Mouse (Mus musculus) G1E (cell line): ENCODE measurements around the gene Spryd3. TPM values are rescaled to one million over a fixed set of nuclear protein-coding genes. Genes with fewer than 3 reads are reported as not detected.

Experiments
- ATAC-seq: 2 replicates; pipeline ENCODE4 v1.8.0; 2016; ENCODE audit warnings: mild to moderate bottlenecking; ENCODE audit not compliant: insufficient number of reproducible peaks, poor library complexity, low FRiP score, severe bottlenecking; ENCODE audit errors: extremely low read depth
- DNase-seq: peaks from one replicate; pipeline ENCODE4 v3.0.0; 2012; ENCODE audit warnings: low spot score
- H3K27me3 ChIP-seq: 2 replicates; pipeline ENCODE4 v1.6.1; 2012; ENCODE audit warnings: mild to moderate bottlenecking, low read length, inconsistent platforms; ENCODE audit not compliant: insufficient read depth
- H3K36me3 ChIP-seq: replicated peaks from 2 replicates; pipeline ENCODE3; 2012; ENCODE audit warnings: mild to moderate bottlenecking, inconsistent platforms
- H3K4me1 ChIP-seq: 2 replicates; pipeline ENCODE4 v1.6.1; 2012; ENCODE audit warnings: low read depth, low read length, inconsistent platforms, mixed read lengths; ENCODE audit not compliant: insufficient read depth
- H3K4me3 ChIP-seq: 2 replicates; pipeline ENCODE4 v1.5.1; 2012; ENCODE audit warnings: low read depth, mild to moderate bottlenecking, inconsistent platforms, low read length, moderate library complexity, mixed read lengths
- H3K9me3 ChIP-seq: replicated peaks from 2 replicates; pipeline ENCODE4 v1.6.1; 2012; ENCODE audit warnings: inconsistent platforms
- CTCF ChIP-seq: IDR thresholded peaks from 2 replicates; pipeline ENCODE4 v1.5.1; 2012; ENCODE audit warnings: low read depth, low read length, inconsistent platforms, mixed read lengths
- GATA1 ChIP-seq: IDR thresholded peaks from 2 replicates; pipeline ENCODE4 v1.6.1; 2012; ENCODE audit warnings: borderline replicate concordance, low read length, inconsistent platforms, mixed read lengths
- GATA2 ChIP-seq: IDR thresholded peaks from 2 replicates; pipeline ENCODE4 v1.6.1; 2012; ENCODE audit warnings: low read depth, low read length, inconsistent platforms, borderline replicate concordance
- POLR2AphosphoS5 ChIP-seq: IDR thresholded peaks from 2 replicates; pipeline ENCODE4 v1.6.1; 2012; ENCODE audit warnings: low read depth, low read length, inconsistent platforms; ENCODE audit not compliant: insufficient replicate concordance
- TAL1 ChIP-seq: conservative IDR thresholded peaks from 2 replicates; pipeline ENCODE4 v1.6.1; 2012; ENCODE audit warnings: low read depth, low read length, inconsistent platforms, mixed read lengths
- polyA plus RNA-seq: library from polyadenylated mRNA; stranded (reverse); fragments of >175 nt; gene quantifications from 2 replicates; pipeline ENCODE4 v1.2.3, GENCODE M21; 2012
- total RNA-seq, 2 experiments: library from RNA; stranded (forward) in 1 of 2; stranded (reverse) in 1 of 2; fragments of 200-1000 nt in 1 of 2; fragments of >200 nt in 1 of 2; fragmentation: Nextera tagmentation in 1 of 2; gene quantifications; 2 replicates each; pipeline ENCODE4 v1.2.3; 2014 to 2017

The Spryd3 gene
- total and polyA plus RNA-seq, 3 experiments: 7.1 to 14.9 (median 12.1) TPM

DNA sequence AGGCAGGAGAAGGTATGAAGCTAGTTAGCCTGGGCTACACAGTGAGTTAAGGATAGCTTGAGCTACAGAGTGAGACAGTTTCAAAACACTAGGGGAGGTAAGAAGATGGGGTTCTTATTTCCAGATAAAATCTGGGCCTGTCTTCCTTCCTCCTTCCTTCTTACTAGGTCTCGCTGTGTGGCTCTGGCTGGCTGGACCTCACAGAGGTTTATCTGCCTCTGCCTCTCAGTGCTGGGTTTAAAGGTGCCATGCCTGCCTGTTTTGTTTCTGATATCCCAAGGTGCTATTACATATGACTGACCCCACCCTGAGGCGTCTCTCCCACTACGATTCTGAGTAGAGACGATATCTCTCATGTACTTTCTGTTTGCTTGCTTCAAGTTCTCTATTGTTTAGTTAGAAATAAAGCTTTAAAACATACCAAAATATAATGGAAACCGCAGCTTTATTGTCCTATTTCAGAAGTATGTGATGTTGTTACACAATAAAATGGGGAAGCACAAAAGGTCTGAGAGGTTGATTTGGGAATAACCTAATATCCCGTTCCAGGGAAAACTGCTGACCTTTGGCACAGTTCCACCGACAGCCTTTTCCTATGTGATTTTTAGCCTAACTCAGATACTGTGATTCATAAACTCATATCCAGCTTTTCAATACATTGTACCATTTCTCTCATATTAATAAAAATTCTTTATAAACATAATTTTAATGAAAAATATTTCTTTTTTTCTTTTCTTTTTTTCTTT is 40.7 kb upstream of the Spryd3 start:
- Histone ChIP-seq H3K4me3 (no peak overlapping the region), H3K9me3 (no peaks in the 10 kb centered on the region), H3K27me3 (peaks cover 11% of the 10 kb centered on the region; the same call in 1 of the 2 replicates), H3K4me1 (peaks cover 29% of the 10 kb centered on the region), H3K36me3 (peaks cover 5% of the 10 kb centered on the region)
- DNase-seq: no peak
- TF ChIP-seq POLR2AphosphoS5 (no peak), GATA2 (no peak), GATA1 (no peak), TAL1 (no peak)
- ATAC-seq: 0 out of 2 replicates have a peak, but pooled peaks have one; percentile 8

DNA sequence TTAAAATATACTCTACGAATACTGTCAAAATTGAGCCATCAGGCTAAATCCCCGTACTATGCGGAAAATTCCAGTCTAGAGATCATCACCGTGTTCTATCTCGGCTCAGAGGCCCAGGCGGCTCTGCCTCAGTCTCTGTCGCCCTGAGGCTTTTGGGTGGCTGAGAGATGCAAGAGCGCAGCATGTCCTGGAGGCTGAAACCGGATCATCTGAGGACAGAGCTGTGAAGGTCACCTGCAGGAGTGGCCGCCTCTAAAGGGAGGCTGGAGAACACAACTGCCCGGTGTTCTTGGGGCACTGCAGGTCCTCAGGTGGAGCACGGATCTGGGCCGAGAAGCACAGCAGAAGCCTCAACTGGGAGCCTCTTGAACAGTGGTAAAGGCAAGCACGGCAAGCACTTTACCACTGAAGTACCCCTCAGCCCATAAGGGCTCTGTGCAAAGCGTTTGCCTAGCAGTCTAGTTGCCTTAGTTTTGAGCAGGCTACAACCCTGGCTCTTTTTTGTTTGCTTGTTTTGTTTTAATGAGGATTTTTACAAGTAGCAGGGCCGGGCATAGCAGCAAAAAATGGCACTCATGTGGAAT is 39.8 kb upstream of the Spryd3 start:
- Histone ChIP-seq H3K4me1 (peaks cover 29% of the 10 kb centered on the region), H3K36me3 (peaks cover 5% of the 10 kb centered on the region), H3K4me3 (no peak overlapping the region), H3K9me3 (no peaks in the 10 kb centered on the region), H3K27me3 (peaks cover 11% of the 10 kb centered on the region; the same call in 1 of the 2 replicates)
- DNase-seq (no peak), ATAC-seq (no peak)
- TF ChIP-seq GATA2 (no peak), TAL1 (no peak), POLR2AphosphoS5 (no peak), GATA1 (no peak), CTCF (no peak)

DNA sequence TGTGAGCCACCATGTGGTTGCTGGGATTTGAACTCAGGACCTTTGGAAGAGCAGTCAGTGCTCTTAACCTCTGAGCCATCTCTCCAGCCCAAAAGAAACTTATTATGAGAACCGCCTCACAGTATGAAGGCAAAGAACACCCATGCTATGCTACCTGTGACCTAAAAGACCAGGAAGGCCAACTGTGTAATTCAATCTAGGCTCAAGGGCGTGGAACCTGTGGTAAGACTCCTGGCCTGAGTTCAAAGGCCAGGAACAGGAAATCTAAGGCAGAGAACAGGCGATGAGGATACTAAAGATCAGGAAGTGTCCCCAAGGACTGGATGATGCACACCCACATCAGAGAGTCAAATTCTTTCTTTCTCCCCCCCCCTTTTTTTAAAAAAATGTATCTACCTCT is 37.5 kb upstream of the Spryd3 start:
- Histone ChIP-seq H3K9me3 (no peaks in the 10 kb centered on the region), H3K27me3 (peaks cover 8% of the 10 kb centered on the region), H3K4me3 (no peak overlapping the region), H3K4me1 (peaks cover 24% of the 10 kb centered on the region), H3K36me3 (no peaks in the 10 kb centered on the region)
- TF ChIP-seq GATA2: no peak
- TF ChIP-seq POLR2AphosphoS5: no peak
- no peak for TF ChIP-seq CTCF
- TF ChIP-seq TAL1: no peak
- TF ChIP-seq GATA1: no peak
- no peak for DNase-seq
- ATAC-seq: no peak

DNA sequence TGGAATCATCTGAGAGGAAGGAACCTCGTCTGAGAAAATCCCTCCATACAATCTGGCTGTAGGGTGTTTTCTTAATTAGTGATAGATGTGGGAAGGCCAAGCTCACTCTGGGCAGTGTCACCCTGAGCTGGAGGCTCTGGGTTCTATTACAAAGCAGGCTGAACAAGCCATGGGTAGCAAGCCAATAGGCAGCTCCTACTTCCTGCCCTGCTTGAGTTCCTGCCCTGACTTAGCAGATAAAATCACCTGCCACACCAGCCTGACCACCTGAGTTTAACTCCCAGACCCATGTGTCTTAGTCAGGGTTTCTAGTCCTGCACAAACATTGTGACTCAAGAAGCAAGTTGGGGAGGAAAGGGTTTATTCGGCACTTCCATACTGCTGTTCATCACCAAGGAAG is 33.0 kb upstream of the Spryd3 start:
- Histone ChIP-seq H3K36me3 (no peaks in the 10 kb centered on the region), H3K4me3 (no peak overlapping the region), H3K9me3 (no peaks in the 10 kb centered on the region), H3K27me3 (peaks cover 21% of the 10 kb centered on the region), H3K4me1 (peaks cover 7% of the 10 kb centered on the region; the same call in 1 of the 2 replicates)
- TF ChIP-seq GATA2 (no peak), CTCF (no peak), POLR2AphosphoS5 (no peak), GATA1 (no peak), TAL1 (no peak)
- no peak for ATAC-seq
- no peak for DNase-seq

DNA sequence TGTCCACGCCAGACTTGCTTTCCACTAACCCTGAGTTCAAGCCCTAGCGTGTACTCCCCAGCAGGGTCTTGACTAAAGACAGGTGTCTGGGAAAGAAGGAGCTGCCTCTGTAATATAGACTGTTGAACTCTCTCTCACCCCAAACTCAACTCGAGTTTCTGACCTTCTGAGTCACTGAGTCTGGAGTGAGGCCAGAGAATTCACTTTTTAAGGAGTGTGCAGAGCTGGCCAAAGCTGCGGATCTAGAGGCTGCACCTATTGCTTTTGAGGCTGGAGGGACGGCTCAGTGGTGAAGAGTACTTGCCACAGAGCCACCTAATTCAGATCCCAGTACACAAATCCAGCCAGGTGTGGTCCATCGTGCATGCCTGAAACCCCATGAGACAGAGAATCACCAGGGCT is 31.6 kb upstream of the Spryd3 start:
- peaks cover 21% of the 10 kb centered on the region for H3K27me3 ChIP-seq
- H3K9me3 ChIP-seq: no peaks in the 10 kb centered on the region
- no peak for ATAC-seq
- peaks cover 4% of the 10 kb centered on the region for H3K36me3 ChIP-seq
- DNase-seq: no peak
- peaks cover 7% of the 10 kb centered on the region; the same call in 1 of the 2 replicates for H3K4me1 ChIP-seq
- no peak for TF ChIP-seq GATA2
- no peak for TF ChIP-seq TAL1
- no peak for TF ChIP-seq CTCF
- no peak for TF ChIP-seq GATA1
- TF ChIP-seq POLR2AphosphoS5: no peak
- H3K4me3 ChIP-seq: no peak overlapping the region

DNA sequence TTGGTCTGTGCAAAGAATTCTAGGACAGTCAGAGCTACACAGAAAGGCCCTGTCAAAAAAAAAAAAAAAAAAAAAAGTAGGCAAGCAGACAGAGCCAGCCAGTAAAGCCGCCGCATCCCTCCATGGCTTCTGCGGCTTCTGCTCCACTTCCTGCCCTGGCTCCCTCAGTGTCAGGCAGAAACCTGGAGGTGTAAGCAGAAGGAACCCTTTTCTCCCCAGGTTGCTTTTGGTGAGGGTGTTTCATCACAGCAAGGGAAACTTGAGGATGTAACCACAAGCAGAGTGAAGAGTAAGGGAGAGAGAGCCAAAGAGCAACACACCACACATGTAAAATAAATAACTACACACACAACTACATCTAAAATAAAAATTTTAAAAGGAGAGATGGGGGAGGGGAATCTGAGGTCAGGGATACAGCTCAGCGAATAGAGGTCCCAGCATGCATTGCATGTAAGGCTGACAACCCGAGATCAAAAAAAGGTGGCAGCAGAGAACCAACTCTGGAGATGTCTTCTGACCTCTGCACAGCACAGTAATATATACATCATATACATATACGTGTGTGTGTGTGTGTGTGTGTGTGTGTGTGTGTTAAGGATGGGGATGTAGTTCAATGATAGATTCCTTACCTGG is 29.6 kb upstream of the Spryd3 start:
- peaks cover 22% of the 10 kb centered on the region for H3K27me3 ChIP-seq
- no peak for ATAC-seq
- H3K4me3 ChIP-seq: no peak overlapping the region
- H3K36me3 ChIP-seq: peaks cover 23% of the 10 kb centered on the region
- no peaks in the 10 kb centered on the region for H3K9me3 ChIP-seq
- peaks cover 7% of the 10 kb centered on the region for H3K4me1 ChIP-seq
- no peak for DNase-seq
- TF ChIP-seq POLR2AphosphoS5: no peak
- no peak for TF ChIP-seq GATA1
- no peak for TF ChIP-seq TAL1
- no peak for TF ChIP-seq CTCF
- TF ChIP-seq GATA2: no peak
